Mouse (Mus musculus): ENCODE measurements at regions not wholly inside any gene's neighbourhood (a gene's known extent, or its start where the extent isn't known, plus 50 kb on each side); places are given as distances from the start of the nearest gene placed in this dataset.

GRCm38 (mm10) chr2:123323769-123324168 is 558.7 kb downstream of the Sqor start:
- TF ChIP-seq CTCF (IDR thresholded peaks at IDR 0.05; ENCODE audit: extremely low read depth, insufficient read depth, insufficient read length, insufficient replicate concordance): no peak
- no peak for TF ChIP-seq POLR2A (IDR thresholded peaks at IDR 0.05; ENCODE audit: low read depth, low read length)

All from spleen, adult 2 months (tissue).